Mouse (Mus musculus): ENCODE measurements around the gene Ano10. TPM values are rescaled to one million over a fixed set of nuclear protein-coding genes. Genes with fewer than 3 reads are reported as not detected.

Gene Ano10
- polyA plus RNA-seq, 1 experiment from 2014 or later, result 35.3 TPM

- no peak for ATAC-seq
- 61% methylated on average over 1 of the region's 1 CpGs for WGBS
- H3K36me3 ChIP-seq (ENCODE audit: control insufficient read depth, insufficient read depth, low read length), result no peaks in the 10 kb centered on the region
Observed at GRCm38 (mm10) chr9:122188724-122189123, 105.5 kb downstream of the Ano10 start.

GRCm38 (mm10) chr9:122187451-122187921, 106.7 kb downstream of the Ano10 start:
- H3K27me3 ChIP-seq (ENCODE audit: control insufficient read depth, insufficient read depth, low read depth, low read length), result no peaks in the 10 kb centered on the region
- no peaks in the 10 kb centered on the region for H3K4me1 ChIP-seq (ENCODE audit: control insufficient read depth, insufficient read depth, low read length)
- 93% methylated on average over 7 of the region's 7 CpGs for WGBS
- no peak overlapping the region for H3K27ac ChIP-seq (ENCODE audit: low read length)
- no peaks in the 10 kb centered on the region for H3K36me3 ChIP-seq (ENCODE audit: control insufficient read depth, insufficient read depth, low read length)
- no peak overlapping the region for H3K4me2 ChIP-seq (ENCODE audit: low read length)
- ATAC-seq, result no peak
- no peak overlapping the region for H3K9ac ChIP-seq (ENCODE audit: low read depth, low read length)
- no peaks in the 10 kb centered on the region for H3K9me3 ChIP-seq (replicated peaks; ENCODE audit: control insufficient read depth, low read length, poor library complexity, severe bottlenecking)
- H3K4me3 ChIP-seq (ENCODE audit: low read depth, low read length), result no peak overlapping the region

More at GRCm38 (mm10) chr9:122188724-122189123, 105.5 kb downstream of the Ano10 start:
- no peaks in the 10 kb centered on the region for H3K4me1 ChIP-seq (ENCODE audit: control insufficient read depth, insufficient read depth, low read length)
- H3K27ac ChIP-seq (ENCODE audit: low read length), result no peak overlapping the region
- no peak overlapping the region for H3K4me2 ChIP-seq (ENCODE audit: low read length)
- H3K4me3 ChIP-seq (ENCODE audit: low read depth, low read length), result no peak overlapping the region
- H3K9ac ChIP-seq (ENCODE audit: low read depth, low read length), result no peak overlapping the region
- no peaks in the 10 kb centered on the region for H3K9me3 ChIP-seq (replicated peaks; ENCODE audit: control insufficient read depth, low read length, poor library complexity, severe bottlenecking)
- no peaks in the 10 kb centered on the region for H3K27me3 ChIP-seq (ENCODE audit: control insufficient read depth, insufficient read depth, low read depth, low read length)

GRCm38 (mm10) chr9:122186643-122187226, 107.5 kb downstream of the Ano10 start:
- no peak for ATAC-seq
- WGBS, result 92% methylated on average over 1 of the region's 1 CpGs
- Histone ChIP-seq H3K27ac (ENCODE audit: low read length) (no peak overlapping the region), H3K4me3 (ENCODE audit: low read depth, low read length) (no peak overlapping the region), H3K36me3 (ENCODE audit: control insufficient read depth, insufficient read depth, low read length) (no peaks in the 10 kb centered on the region), H3K27me3 (ENCODE audit: control insufficient read depth, insufficient read depth, low read depth, low read length) (no peaks in the 10 kb centered on the region), H3K4me2 (ENCODE audit: low read length) (no peak overlapping the region), H3K4me1 (ENCODE audit: control insufficient read depth, insufficient read depth, low read length) (no peaks in the 10 kb centered on the region), H3K9me3 (replicated peaks; ENCODE audit: control insufficient read depth, low read length, poor library complexity, severe bottlenecking) (no peaks in the 10 kb centered on the region), H3K9ac (ENCODE audit: low read depth, low read length) (no peak overlapping the region)

GRCm38 (mm10) chr9:122185953-122186352, 108.3 kb downstream of the Ano10 start:
- H3K4me3 ChIP-seq (ENCODE audit: low read depth, low read length), result no peak overlapping the region
- no peak overlapping the region for H3K4me2 ChIP-seq (ENCODE audit: low read length)
- no peak for ATAC-seq
- H3K9ac ChIP-seq (ENCODE audit: low read depth, low read length), result no peak overlapping the region
- H3K27ac ChIP-seq (ENCODE audit: low read length), result no peak overlapping the region
- no peaks in the 10 kb centered on the region for H3K9me3 ChIP-seq (replicated peaks; ENCODE audit: control insufficient read depth, low read length, poor library complexity, severe bottlenecking)
- no peaks in the 10 kb centered on the region for H3K27me3 ChIP-seq (ENCODE audit: control insufficient read depth, insufficient read depth, low read depth, low read length)
- H3K36me3 ChIP-seq (ENCODE audit: control insufficient read depth, insufficient read depth, low read length), result no peaks in the 10 kb centered on the region
- WGBS, result 82% methylated on average over 6 of the region's 6 CpGs
- no peaks in the 10 kb centered on the region for H3K4me1 ChIP-seq (ENCODE audit: control insufficient read depth, insufficient read depth, low read length)

- no peak overlapping the region for H3K4me2 ChIP-seq (ENCODE audit: low read length)
- H3K27ac ChIP-seq (ENCODE audit: low read length), result no peak overlapping the region
- H3K9ac ChIP-seq (ENCODE audit: low read depth, low read length), result no peak overlapping the region
- 22% methylated on average over 2 of the region's 2 CpGs for WGBS
- no peak for ATAC-seq
- H3K27me3 ChIP-seq (ENCODE audit: control insufficient read depth, insufficient read depth, low read depth, low read length), result no peaks in the 10 kb centered on the region
- no peaks in the 10 kb centered on the region for H3K36me3 ChIP-seq (ENCODE audit: control insufficient read depth, insufficient read depth, low read length)
- H3K4me3 ChIP-seq (ENCODE audit: low read depth, low read length), result no peak overlapping the region
- H3K9me3 ChIP-seq (replicated peaks; ENCODE audit: control insufficient read depth, low read length, poor library complexity, severe bottlenecking), result no peaks in the 10 kb centered on the region
- H3K4me1 ChIP-seq (ENCODE audit: control insufficient read depth, insufficient read depth, low read length), result no peaks in the 10 kb centered on the region
Observed at GRCm38 (mm10) chr9:122185061-122185460, 109.2 kb downstream of the Ano10 start.

GRCm38 (mm10) chr9:122184329-122184728, 109.9 kb downstream of the Ano10 start:
- Histone ChIP-seq H3K9ac (ENCODE audit: low read depth, low read length) (no peak overlapping the region), H3K36me3 (ENCODE audit: control insufficient read depth, insufficient read depth, low read length) (no peaks in the 10 kb centered on the region), H3K4me3 (ENCODE audit: low read depth, low read length) (no peak overlapping the region), H3K4me1 (ENCODE audit: control insufficient read depth, insufficient read depth, low read length) (no peaks in the 10 kb centered on the region), H3K9me3 (replicated peaks; ENCODE audit: control insufficient read depth, low read length, poor library complexity, severe bottlenecking) (no peaks in the 10 kb centered on the region), H3K27me3 (ENCODE audit: control insufficient read depth, insufficient read depth, low read depth, low read length) (no peaks in the 10 kb centered on the region), H3K27ac (ENCODE audit: low read length) (no peak overlapping the region), H3K4me2 (ENCODE audit: low read length) (no peak overlapping the region)
- ATAC-seq, result no peak
- 83% methylated on average over 3 of the region's 3 CpGs for WGBS

GRCm38 (mm10) chr9:122183074-122183473, 111.1 kb downstream of the Ano10 start:
- ATAC-seq, result no peak
- Histone ChIP-seq H3K4me3 (ENCODE audit: low read depth, low read length) (no peak overlapping the region), H3K36me3 (ENCODE audit: control insufficient read depth, insufficient read depth, low read length) (no peaks in the 10 kb centered on the region), H3K9ac (ENCODE audit: low read depth, low read length) (no peak overlapping the region), H3K9me3 (replicated peaks; ENCODE audit: control insufficient read depth, low read length, poor library complexity, severe bottlenecking) (no peaks in the 10 kb centered on the region), H3K4me1 (ENCODE audit: control insufficient read depth, insufficient read depth, low read length) (no peaks in the 10 kb centered on the region), H3K27me3 (ENCODE audit: control insufficient read depth, insufficient read depth, low read depth, low read length) (no peaks in the 10 kb centered on the region), H3K4me2 (ENCODE audit: low read length) (no peak overlapping the region), H3K27ac (ENCODE audit: low read length) (no peak overlapping the region)
- WGBS, result 78% methylated on average over 4 of the region's 4 CpGs

GRCm38 (mm10) chr9:122180105-122180504, 114.1 kb downstream of the Ano10 start:
- Histone ChIP-seq H3K4me2 (ENCODE audit: low read length) (no peak overlapping the region), H3K27me3 (ENCODE audit: control insufficient read depth, insufficient read depth, low read depth, low read length) (no peaks in the 10 kb centered on the region), H3K36me3 (ENCODE audit: control insufficient read depth, insufficient read depth, low read length) (no peaks in the 10 kb centered on the region; the same call in 1 of the 2 replicates), H3K9ac (ENCODE audit: low read depth, low read length) (no peak overlapping the region), H3K9me3 (replicated peaks; ENCODE audit: control insufficient read depth, low read length, poor library complexity, severe bottlenecking) (no peaks in the 10 kb centered on the region), H3K27ac (ENCODE audit: low read length) (no peak overlapping the region), H3K4me3 (ENCODE audit: low read depth, low read length) (no peak overlapping the region), H3K4me1 (ENCODE audit: control insufficient read depth, insufficient read depth, low read length) (no peaks in the 10 kb centered on the region)
- ATAC-seq, result no peak
- WGBS, result 73% methylated on average over 3 of the region's 3 CpGs

GRCm38 (mm10) chr9:122178427-122178826, 115.8 kb downstream of the Ano10 start:
- H3K36me3 ChIP-seq (ENCODE audit: control insufficient read depth, insufficient read depth, low read length), result peaks cover 3% of the 10 kb centered on the region
- 78% methylated on average over 4 of the region's 4 CpGs for WGBS
- H3K27ac ChIP-seq (ENCODE audit: low read length), result no peak overlapping the region
- no peak for ATAC-seq
- H3K27me3 ChIP-seq (ENCODE audit: control insufficient read depth, insufficient read depth, low read depth, low read length), result no peaks in the 10 kb centered on the region
- no peak overlapping the region for H3K4me2 ChIP-seq (ENCODE audit: low read length)
- H3K4me3 ChIP-seq (ENCODE audit: low read depth, low read length), result no peak overlapping the region
- H3K9ac ChIP-seq (ENCODE audit: low read depth, low read length), result no peak overlapping the region
- no peaks in the 10 kb centered on the region for H3K4me1 ChIP-seq (ENCODE audit: control insufficient read depth, insufficient read depth, low read length)
- H3K9me3 ChIP-seq (replicated peaks; ENCODE audit: control insufficient read depth, low read length, poor library complexity, severe bottlenecking), result no peaks in the 10 kb centered on the region

Measured in midbrain, embryonic 16.5 days (tissue).